Mouse (Mus musculus) R1 (cell line): ENCODE data around the gene Grid1.
A peak's percentile ranks its signal among the peaks of the same experiment; 100 is the strongest.

Experiments used
- DNase-seq: peaks from one replicate; pipeline ENCODE4 v3.0.0-alpha.2; 2018; ENCODE audit warnings: low read depth, low spot score

Gene Grid1

GRCm38 (mm10) chr14:34819919-34820652 lies at the start of gene Grid1:
Grid1 (plus strand) TSS chr14:34820108.
- DNase-seq, result peak; percentile 60

- peak; percentile 80 for DNase-seq
These were observed 49.4 kb upstream of the Grid1 start for GRCm38 (mm10) chr14:34770467-34770866.

GRCm38 (mm10) chr14:34771601-34772000 lies 48.3 kb upstream of the Grid1 start:
- DNase-seq, result peak; percentile 67

GRCm38 (mm10) chr14:34772132-34772531 lies 47.8 kb upstream of the Grid1 start:
- no peak for DNase-seq

- DNase-seq, result peak; percentile 93
These were observed 46.2 kb upstream of the Grid1 start for GRCm38 (mm10) chr14:34773681-34774080.

- DNase-seq, result peak; percentile 89
These were observed 45.7 kb upstream of the Grid1 start for GRCm38 (mm10) chr14:34774231-34774630.

- peak; percentile 72 for DNase-seq
These were observed 43.1 kb upstream of the Grid1 start for GRCm38 (mm10) chr14:34776719-34777385.

GRCm38 (mm10) chr14:34777810-34778209 lies 42.1 kb upstream of the Grid1 start:
- peak; percentile 81 for DNase-seq

GRCm38 (mm10) chr14:34778760-34779159 lies 41.1 kb upstream of the Grid1 start:
- no peak for DNase-seq

- DNase-seq, result no peak
These were observed 26.4 kb upstream of the Grid1 start for GRCm38 (mm10) chr14:34793406-34794037.

- peak; percentile 87 for DNase-seq
These were observed 9.0 kb upstream of the Grid1 start for GRCm38 (mm10) chr14:34810763-34811489.

GRCm38 (mm10) chr14:34811490-34811808 lies 8.5 kb upstream of the Grid1 start:
- no peak for DNase-seq

GRCm38 (mm10) chr14:34816301-34816700 lies 3.6 kb upstream of the Grid1 start:
- peak; percentile 56 for DNase-seq

GRCm38 (mm10) chr14:34818387-34818980 lies 1.4 kb upstream of the Grid1 start:
- DNase-seq, result no peak

- peak; percentile 78 for DNase-seq
These were observed 588 bp upstream of the Grid1 start for GRCm38 (mm10) chr14:34819121-34819918.

- no peak for DNase-seq
These were observed 721 bp downstream of the Grid1 start for GRCm38 (mm10) chr14:34820653-34821005.

GRCm38 (mm10) chr14:34821131-34821790 lies 1.4 kb downstream of the Grid1 start:
- no peak for DNase-seq

GRCm38 (mm10) chr14:34823136-34823535 lies 3.2 kb downstream of the Grid1 start:
- peak; percentile 81 for DNase-seq

GRCm38 (mm10) chr14:34824186-34824585 lies 4.3 kb downstream of the Grid1 start:
- DNase-seq, result peak; percentile 47

- DNase-seq, result no peak
These were observed 6.0 kb downstream of the Grid1 start for GRCm38 (mm10) chr14:34825902-34826301.
